Mouse (Mus musculus) cerebellum, adult 9-11 months (tissue): ENCODE measurements around the gene Srl.
"Not testable (repeated sequence)": the region's sequence is repeated elsewhere in the genome, so short reads cannot be mapped to it uniquely, and the experiment has no call there.

Experiments used
- DNase-seq: peaks from one replicate; pipeline ENCODE4 v3.0.0; 2022

The Srl gene

GRCm38 (mm10) chr16:4551885-4552284 lies 10.3 kb upstream of the Srl start:
- no peak for DNase-seq

- DNase-seq: peak; percentile 55
Observed at GRCm38 (mm10) chr16:4551056-4551455, 9.4 kb upstream of the Srl start.

GRCm38 (mm10) chr16:4548953-4549688 lies 7.5 kb upstream of the Srl start:
- no peak for DNase-seq

- no peak for DNase-seq
Observed at GRCm38 (mm10) chr16:4547611-4548010, 6.0 kb upstream of the Srl start.

- no peak for DNase-seq
Observed at GRCm38 (mm10) chr16:4546838-4547237, 5.2 kb upstream of the Srl start.

GRCm38 (mm10) chr16:4544845-4545244 lies 3.2 kb upstream of the Srl start:
- DNase-seq: no peak

GRCm38 (mm10) chr16:4543266-4543665 lies 1.6 kb upstream of the Srl start:
- no peak for DNase-seq

- peak; percentile 31 for DNase-seq
Observed at GRCm38 (mm10) chr16:4542236-4542774, 689 bp upstream of the Srl start.

GRCm38 (mm10) chr16:4541033-4541432 lies 583 bp downstream of the Srl start:
- DNase-seq: no peak

- DNase-seq: no peak
Observed at GRCm38 (mm10) chr16:4540064-4540775, 1.4 kb downstream of the Srl start.

- no peak for DNase-seq
Observed at GRCm38 (mm10) chr16:4539521-4539920, 2.1 kb downstream of the Srl start.

- DNase-seq: no peak
Observed at GRCm38 (mm10) chr16:4537616-4538358, 3.8 kb downstream of the Srl start.

GRCm38 (mm10) chr16:4527373-4527772 lies 14.2 kb downstream of the Srl start:
- DNase-seq: not testable (repeated sequence)

GRCm38 (mm10) chr16:4523313-4524004 lies 18.2 kb downstream of the Srl start:
- no peak for DNase-seq

- no peak for DNase-seq
Observed at GRCm38 (mm10) chr16:4522879-4523278, 18.7 kb downstream of the Srl start.

GRCm38 (mm10) chr16:4521735-4522530 lies 19.7 kb downstream of the Srl start:
- no peak for DNase-seq

- DNase-seq: no peak
Observed at GRCm38 (mm10) chr16:4521074-4521667, 20.4 kb downstream of the Srl start.

- DNase-seq: no peak
Observed at GRCm38 (mm10) chr16:4520673-4521072, 20.9 kb downstream of the Srl start.

GRCm38 (mm10) chr16:4519825-4520224 lies 21.8 kb downstream of the Srl start:
- DNase-seq: no peak

GRCm38 (mm10) chr16:4519157-4519556 lies 22.5 kb downstream of the Srl start:
- DNase-seq: peak; percentile 58

GRCm38 (mm10) chr16:4517906-4518305 lies 23.7 kb downstream of the Srl start:
- DNase-seq: no peak

- no peak for DNase-seq
Observed at GRCm38 (mm10) chr16:4514383-4514782, 27.2 kb downstream of the Srl start.
